Mouse (Mus musculus) olfactory bulb, adult 2 months (tissue): Measurements from ENCODE around the gene Cdkal1.

Source experiments
- CTCF ChIP-seq: fragments of 200-500 bp; IDR thresholded peaks from 2 replicates; pipeline ENCODE4 v1.5.1; 2012; ENCODE audit warnings: low read depth, mild to moderate bottlenecking, low read length, moderate library complexity; ENCODE audit not compliant: insufficient read depth
- POLR2A ChIP-seq: fragments of 200-500 bp; IDR thresholded peaks from 2 replicates; pipeline ENCODE4 v1.6.1; 2012; ENCODE audit warnings: mild to moderate bottlenecking, low read depth, low read length, moderate library complexity; ENCODE audit not compliant: insufficient read depth

DNA sequence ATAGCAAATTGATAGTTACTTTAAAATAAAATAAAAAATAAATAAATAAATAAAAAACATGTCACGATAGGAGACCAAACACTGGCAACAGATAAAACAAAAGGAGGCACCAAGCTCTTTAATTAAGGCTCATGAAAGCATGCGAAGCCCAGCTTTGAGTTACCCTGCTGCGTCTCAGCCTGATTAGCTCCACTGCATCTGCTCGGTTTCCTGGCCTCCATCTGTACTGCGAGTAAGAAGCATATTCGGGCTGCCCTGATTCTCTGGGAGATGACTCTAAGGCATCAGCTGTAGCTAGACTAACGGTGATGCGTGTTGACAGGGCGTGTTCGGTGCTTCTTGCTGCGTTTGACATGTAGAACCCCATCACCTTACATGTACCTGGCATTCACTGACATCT, 581.2 kb downstream of the Cdkal1 start:
- TF ChIP-seq POLR2A (no peak), CTCF (no peak)
